ENCODE assay signal across 19 mouse cellular contexts in the genomic region with DNA sequence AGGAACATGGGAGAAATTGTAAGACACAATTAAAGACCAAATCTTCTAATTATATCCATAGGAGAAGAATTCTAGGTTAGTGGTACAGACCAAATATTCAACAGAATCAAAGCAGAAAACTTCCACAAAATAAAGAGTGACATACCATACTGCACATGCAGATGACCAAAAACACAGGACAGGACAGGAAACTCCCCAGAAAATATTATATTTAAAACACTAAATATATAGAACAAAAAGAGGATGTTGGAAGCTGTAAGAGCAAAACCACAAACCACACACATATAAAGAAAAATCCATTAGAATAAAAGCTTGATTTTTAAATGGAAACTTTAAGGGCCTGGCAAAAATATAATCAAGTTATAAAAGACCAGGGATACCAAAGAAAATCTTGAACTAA.
"Had no signal": no experiment of that assay in that cellular context is flagged by ENCODE, and none has a peak within 500 bp of the region (broad histone marks: within the 10 kb centered on the region; RNA-seq: fewer than 3 reads in every experiment).

No protein-coding gene starts in this region.

- DNase-seq: gastrocnemius, adult 2 months; gastrocnemius, postnatal 10 days; gastrocnemius, postnatal 25 days; heart, adult 11 months; heart, adult 2 months; heart, postnatal 14 days; heart, postnatal 36 days; kidney, adult 18-20 months; kidney, adult 8-10 months; kidney, postnatal 14 days; kidney, postnatal 36 days; layer of hippocampus, adult 9-11 months; layer of hippocampus, postnatal 36 days; left cerebral cortex, postnatal 4 days had no signal

- ATAC-seq: hindbrain, embryonic 16.5 days; inflammation-experienced regulatory T-cells, adult 6 months; intestine, embryonic 15.5 days; intestine, postnatal 0 days; liver, embryonic 12.5 days had no signal
